Mouse (Mus musculus) cerebellum, adult 2 months (tissue): ENCODE measurements around the gene Tac4. TPM values are rescaled to one million over a fixed set of nuclear protein-coding genes. Genes with fewer than 3 reads are reported as not detected.
A peak's percentile ranks its signal among the peaks of the same experiment; 100 is the strongest.

ENCODE experiments used
- DNase-seq, 2 experiments: peaks; one replicate each; pipeline ENCODE4 v3.0.0; 2021
- H3K27ac ChIP-seq: fragments of 200-500 bp; 2 replicates; pipeline ENCODE4 v1.5.1; 2012; ENCODE audit warnings: low read length, control low read depth, inconsistent platforms; ENCODE audit not compliant: insufficient read depth
- H3K27me3 ChIP-seq: fragments of 200-500 bp; 2 replicates; pipeline ENCODE4 v1.6.1; 2012; ENCODE audit warnings: inconsistent platforms, mild to moderate bottlenecking, low read length, moderate library complexity; ENCODE audit not compliant: control insufficient read depth, insufficient read depth
- H3K4me1 ChIP-seq: fragments of 200-500 bp; 2 replicates; pipeline ENCODE4 v1.6.1; 2011; ENCODE audit warnings: low read length; ENCODE audit not compliant: control insufficient read depth, insufficient read depth
- H3K4me3 ChIP-seq: fragments of 200-500 bp; replicated peaks from 2 replicates; pipeline ENCODE3; 2011; ENCODE audit warnings: mild to moderate bottlenecking, low read depth, low read length, control low read depth; ENCODE audit not compliant: insufficient read depth
- CTCF ChIP-seq: fragments of 200-500 bp; IDR thresholded peaks from 2 replicates; pipeline ENCODE4 v1.5.1; 2011; ENCODE audit warnings: low read depth, mild to moderate bottlenecking, control low read depth, low read length, moderate library complexity, borderline replicate concordance; ENCODE audit not compliant: insufficient read depth
- POLR2A ChIP-seq: fragments of 200-500 bp; IDR thresholded peaks from 2 replicates; pipeline ENCODE4 v1.6.1; 2011; ENCODE audit warnings: low read length, control low read depth, borderline replicate concordance; ENCODE audit not compliant: insufficient read depth
- WGBS: fragments of 180-500 bp; shearing (Covaris S2); methylation state at CpG from one replicate; pipeline ENCODE4 v1.1.7; 2018; 5-methylcytosine and 5-hydroxymethylcytosine counted together
- polyA plus RNA-seq: library from polyadenylated mRNA; depleted of rRNA; stranded (reverse); fragments of >200 nt; gene quantifications from 2 replicates; pipeline ENCODE4 v1.2.3, GENCODE M21; 2012; rRNA removed

The Tac4 gene
- polyA plus RNA-seq, result 0.26 and 0.55 TPM in 2 replicates

GRCm38 (mm10) chr11:95261178-95261751, at the start of gene Tac4:
Gene Tac4, plus strand, starts transcription at chr11:95261529.
- H3K4me3 ChIP-seq, result no peak within 1 kb of the TSS
- TF ChIP-seq POLR2A (no peak), CTCF (no peak)
- H3K4me1 ChIP-seq, result peaks cover 4% of the 10 kb centered on the region; the same call in 1 of the 2 replicates
- H3K27me3 ChIP-seq, result no peaks in the 10 kb centered on the region
- no peak within 1 kb of the TSS for H3K27ac ChIP-seq
- WGBS, result 30% methylated on average over 5 of the region's 5 CpGs
- peak; percentile 27 to 49 for DNase-seq

GRCm38 (mm10) chr11:95213607-95214006, 47.7 kb upstream of the Tac4 start:
- H3K4me1 ChIP-seq, result no peaks in the 10 kb centered on the region
- no peak overlapping the region for H3K27ac ChIP-seq
- WGBS, result 47% methylated on average over 6 of the region's 6 CpGs
- H3K4me3 ChIP-seq, result no peak overlapping the region
- no peaks in the 10 kb centered on the region; the same call in 1 of the 2 replicates for H3K27me3 ChIP-seq
- no peak for DNase-seq
- no peak for TF ChIP-seq CTCF
- no peak for TF ChIP-seq POLR2A

GRCm38 (mm10) chr11:95214305-95214704, 47.0 kb upstream of the Tac4 start:
- Histone ChIP-seq H3K27me3 (no peaks in the 10 kb centered on the region; the same call in 1 of the 2 replicates), H3K27ac (no peak overlapping the region), H3K4me1 (no peaks in the 10 kb centered on the region), H3K4me3 (no peak overlapping the region)
- WGBS, result 15% methylated on average over 5 of the region's 5 CpGs
- TF ChIP-seq CTCF, result no peak
- no peak for DNase-seq

GRCm38 (mm10) chr11:95216193-95216592, 45.1 kb upstream of the Tac4 start:
- Histone ChIP-seq H3K4me3 (no peak overlapping the region), H3K4me1 (no peaks in the 10 kb centered on the region), H3K27ac (no peak overlapping the region), H3K27me3 (no peaks in the 10 kb centered on the region)
- 70% methylated on average over 3 of the region's 3 CpGs for WGBS
- TF ChIP-seq POLR2A (no peak), CTCF (no peak)
- no peak for DNase-seq

GRCm38 (mm10) chr11:95219111-95219510, 42.2 kb upstream of the Tac4 start:
- no peak overlapping the region for H3K27ac ChIP-seq
- peaks cover 2% of the 10 kb centered on the region; the same call in 1 of the 2 replicates for H3K27me3 ChIP-seq
- H3K4me3 ChIP-seq, result no peak overlapping the region
- TF ChIP-seq CTCF (no peak), POLR2A (no peak)
- no peak for DNase-seq
- 34% methylated on average over 8 of the region's 8 CpGs for WGBS
- no peaks in the 10 kb centered on the region for H3K4me1 ChIP-seq

- peak; percentile 17 to 26 for DNase-seq
- WGBS, result 3% methylated on average over 31 of the region's 31 CpGs
- Histone ChIP-seq H3K27ac (no peak overlapping the region), H3K4me1 (no peaks in the 10 kb centered on the region), H3K4me3 (no peak overlapping the region), H3K27me3 (peaks cover 2% of the 10 kb centered on the region; the same call in 1 of the 2 replicates)
- TF ChIP-seq CTCF (no peak), POLR2A (no peak)
Observed at GRCm38 (mm10) chr11:95223473-95223872, 37.9 kb upstream of the Tac4 start.

GRCm38 (mm10) chr11:95224124-95224893, 37.0 kb upstream of the Tac4 start:
- no peak for TF ChIP-seq POLR2A
- TF ChIP-seq CTCF, result no peak

GRCm38 (mm10) chr11:95225448-95225847, 35.9 kb upstream of the Tac4 start:
- no peak for TF ChIP-seq CTCF
- no peak for TF ChIP-seq POLR2A
- DNase-seq, result no peak
- WGBS, result 53% methylated on average over 7 of the region's 7 CpGs

More at GRCm38 (mm10) chr11:95224124-95224893, 37.0 kb upstream of the Tac4 start:
- Histone ChIP-seq H3K27me3 (peaks cover 2% of the 10 kb centered on the region; the same call in 1 of the 2 replicates), H3K4me3 (no peak overlapping the region), H3K27ac (no peak overlapping the region), H3K4me1 (no peaks in the 10 kb centered on the region)
- WGBS, result 48% methylated on average over 15 of the region's 15 CpGs
- DNase-seq, result no peak

More at GRCm38 (mm10) chr11:95225448-95225847, 35.9 kb upstream of the Tac4 start:
- H3K27ac ChIP-seq, result no peak overlapping the region
- H3K27me3 ChIP-seq, result peaks cover 2% of the 10 kb centered on the region; the same call in 1 of the 2 replicates
- H3K4me3 ChIP-seq, result no peak overlapping the region
- H3K4me1 ChIP-seq, result no peaks in the 10 kb centered on the region
